Mouse (Mus musculus) liver, embryonic 13.5 days (tissue): Measurements from ENCODE around the gene Wdr91. TPM values are rescaled to one million over a fixed set of nuclear protein-coding genes. Genes with fewer than 3 reads are reported as not detected.

Source experiments
- ATAC-seq: fragments of 200-750 bp; cut with Nextera tagmentation; 2 replicates; pipeline ENCODE4 v1.8.0; 2017; ENCODE audit warnings: low read depth, mild to moderate bottlenecking, moderate number of reproducible peaks, moderate library complexity
- DNase-seq: peaks from one replicate; pipeline ENCODE4 v3.0.0; 2022
- H3K27ac ChIP-seq: fragments of 300-500 bp; sonication (generic); 2 replicates; pipeline ENCODE4 v1.5.1; 2015; ENCODE audit warnings: moderate library complexity, mild to moderate bottlenecking, inconsistent platforms
- H3K27me3 ChIP-seq: fragments of 300-500 bp; sonication (generic); 2 replicates; pipeline ENCODE4 v1.6.1; 2015; ENCODE audit warnings: mild to moderate bottlenecking, inconsistent platforms
- H3K36me3 ChIP-seq: fragments of 300-500 bp; sonication (generic); 2 replicates; pipeline ENCODE4 v1.6.1; 2015; ENCODE audit warnings: mild to moderate bottlenecking, inconsistent platforms
- H3K4me1 ChIP-seq: fragments of 300-500 bp; sonication (generic); replicated peaks from 2 replicates; pipeline ENCODE4 v1.6.1; 2015; ENCODE audit warnings: inconsistent platforms
- H3K4me2 ChIP-seq: fragments of 300-500 bp; sonication (generic); 2 replicates; pipeline ENCODE4 v1.6.1; 2015; ENCODE audit warnings: inconsistent platforms, mild to moderate bottlenecking, moderate library complexity
- H3K4me3 ChIP-seq: fragments of 300-500 bp; sonication (generic); replicated peaks from 2 replicates; pipeline ENCODE4 v1.5.1; 2015; ENCODE audit warnings: mild to moderate bottlenecking, inconsistent platforms
- H3K9ac ChIP-seq: fragments of 300-500 bp; sonication (generic); 2 replicates; pipeline ENCODE4 v1.6.1; 2015; ENCODE audit warnings: mild to moderate bottlenecking, inconsistent platforms
- H3K9me3 ChIP-seq: fragments of 300-500 bp; sonication (generic); replicated peaks from 2 replicates; pipeline ENCODE4 v1.6.1; 2016; ENCODE audit warnings: inconsistent platforms
- WGBS: fragments of 180-500 bp; shearing (Covaris S2); methylation state at CpG from one replicate; pipeline ENCODE4 v1.1.7; 2015; ENCODE audit not compliant: insufficient replicate concordance; 5-methylcytosine and 5-hydroxymethylcytosine counted together
- polyA plus RNA-seq: library from polyadenylated mRNA; unstranded; fragments of >200 nt; fragmentation: Nextera tagmentation; extraction: Ambion mirVana; gene quantifications from 2 replicates; pipeline ENCODE4 v1.2.1, GENCODE M21; 2015

Gene Wdr91
- polyA plus RNA-seq, 1 experiment from 2014 or later = 12.3 TPM

GRCm38 (mm10) chr6:34868507-34869217 lies 42.0 kb downstream of the Wdr91 start:
- peak overlapping the region; percentile 88 for H3K27ac ChIP-seq
- H3K9ac ChIP-seq = peak overlapping the region; percentile 67
- H3K9me3 ChIP-seq = no peaks in the 10 kb centered on the region

DNA sequence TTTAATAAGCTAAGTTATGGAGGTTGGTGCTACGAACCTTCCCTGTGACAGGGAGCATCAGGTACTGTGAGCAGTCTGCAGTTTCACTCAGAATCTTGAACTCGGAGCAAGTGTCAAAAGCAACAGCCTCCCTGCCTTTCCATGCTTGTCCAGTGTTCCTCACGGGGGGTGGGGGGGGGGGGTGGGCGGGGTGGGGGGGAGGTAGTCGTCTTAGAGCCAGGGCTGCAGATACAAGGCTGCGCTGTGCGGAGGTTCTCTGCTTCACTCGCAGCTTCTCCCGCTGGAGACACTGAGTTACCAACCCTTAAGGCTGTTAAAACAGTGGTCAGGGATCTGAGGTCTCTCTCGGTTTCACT lies 42.7 kb downstream of the Wdr91 start:
- peak overlapping the region; percentile 67 for H3K9ac ChIP-seq

More at GRCm38 (mm10) chr6:34868507-34869217, 42.0 kb downstream of the Wdr91 start:
- Histone ChIP-seq H3K4me2 (peak overlapping the region; percentile 54), H3K36me3 (peaks cover 18% of the 10 kb centered on the region), H3K4me3 (no peak overlapping the region), H3K27me3 (no peaks in the 10 kb centered on the region), H3K4me1 (peaks cover 87% of the 10 kb centered on the region)
- DNase-seq (no peak), ATAC-seq (peak; percentile 34)
- 47% methylated on average over 20 of the region's 20 CpGs for WGBS

DNA sequence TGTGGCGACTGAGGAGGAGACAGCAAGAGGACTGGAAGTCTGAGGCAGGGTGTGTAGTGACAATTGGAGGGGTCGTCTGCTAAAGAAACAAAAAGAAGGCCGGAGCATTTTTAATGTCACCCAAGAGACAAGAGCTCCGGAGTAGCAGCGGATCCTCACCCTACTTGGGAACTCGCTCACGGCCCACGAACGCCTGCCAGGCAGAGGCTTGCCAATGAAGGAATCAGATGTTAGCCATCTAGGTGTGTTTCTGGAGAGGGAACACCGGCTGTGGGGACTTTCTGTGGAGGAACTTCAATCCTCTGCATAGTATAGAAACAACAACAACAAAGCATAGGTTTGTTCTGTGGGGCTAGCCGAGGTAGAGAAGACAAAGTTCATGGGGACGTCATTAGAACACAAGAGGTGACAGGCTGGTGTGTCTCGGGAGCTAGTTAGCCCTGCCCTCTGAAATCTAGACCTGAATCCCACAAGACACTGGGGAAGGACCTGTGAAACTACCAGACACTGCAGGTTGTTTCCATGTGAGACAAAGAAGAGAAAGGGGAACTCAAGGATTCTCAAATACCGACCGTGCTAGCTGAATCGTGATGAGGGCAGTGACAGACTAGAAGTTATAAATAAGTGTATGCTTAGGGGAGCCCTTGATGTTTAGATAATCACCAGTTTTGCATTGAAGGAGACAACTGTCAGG lies 43.2 kb downstream of the Wdr91 start:
- Histone ChIP-seq H3K27me3 (no peaks in the 10 kb centered on the region), H3K4me2 (peak overlapping the region; percentile 54; the same call in 1 of the 2 replicates), H3K4me1 (peaks cover 87% of the 10 kb centered on the region), H3K9me3 (no peaks in the 10 kb centered on the region), H3K27ac (peak overlapping the region; percentile 88), H3K36me3 (peaks cover 6% of the 10 kb centered on the region; the same call in 1 of the 2 replicates), H3K4me3 (no peak overlapping the region), H3K9ac (no peak overlapping the region)
- no peak for ATAC-seq
- no peak for DNase-seq
- 60% methylated on average over 16 of the region's 16 CpGs for WGBS

More for the DNA sequence above, 42.7 kb downstream of the Wdr91 start:
- Histone ChIP-seq H3K27ac (peak overlapping the region; percentile 88), H3K27me3 (no peaks in the 10 kb centered on the region), H3K4me1 (peaks cover 87% of the 10 kb centered on the region), H3K36me3 (peaks cover 11% of the 10 kb centered on the region), H3K4me2 (peak overlapping the region; percentile 54), H3K4me3 (no peak overlapping the region), H3K9me3 (no peaks in the 10 kb centered on the region)
- DNase-seq (no peak), ATAC-seq (no peak)
- 53% methylated on average over 10 of the region's 10 CpGs for WGBS

DNA sequence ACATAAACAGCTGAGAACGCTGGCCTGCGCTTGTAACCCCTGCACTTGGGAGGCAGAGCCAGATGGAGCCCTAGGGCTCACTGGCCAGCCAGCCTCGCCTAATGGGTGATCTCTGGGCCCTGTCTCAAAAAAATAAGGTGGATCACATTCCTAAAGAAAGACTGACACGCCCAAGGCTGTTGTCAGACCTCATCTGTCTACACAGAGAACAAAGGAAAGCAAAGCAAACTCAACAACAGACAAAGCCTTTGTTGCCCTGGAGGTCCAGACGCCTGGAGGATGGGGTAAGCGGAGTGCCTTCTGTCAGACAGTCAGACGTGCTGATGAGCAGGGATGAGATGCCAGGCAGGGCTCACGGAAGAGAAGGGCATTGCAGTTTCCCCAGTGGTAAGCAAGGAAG lies 43.9 kb downstream of the Wdr91 start:
- Histone ChIP-seq H3K27ac (peak overlapping the region; percentile 88; the same call in 1 of the 2 replicates), H3K4me3 (no peak overlapping the region), H3K4me2 (no peak overlapping the region), H3K36me3 (no peaks in the 10 kb centered on the region), H3K4me1 (peaks cover 86% of the 10 kb centered on the region), H3K27me3 (no peaks in the 10 kb centered on the region), H3K9me3 (no peaks in the 10 kb centered on the region), H3K9ac (no peak overlapping the region)
- DNase-seq = no peak
- ATAC-seq = no peak
- 70% methylated on average over 8 of the region's 8 CpGs for WGBS

GRCm38 (mm10) chr6:34865711-34866593 lies 44.7 kb downstream of the Wdr91 start:
- peak; percentile 57 for ATAC-seq
- no peak for DNase-seq
- 0 out of 2 replicates have a peak overlapping the region, but pooled peaks have one; percentile 15 for H3K4me2 ChIP-seq
- no peak overlapping the region for H3K4me3 ChIP-seq
- peaks cover 87% of the 10 kb centered on the region for H3K4me1 ChIP-seq
- H3K9ac ChIP-seq = peak overlapping the region; percentile 47; the same call in 1 of the 2 replicates
- H3K9me3 ChIP-seq = no peaks in the 10 kb centered on the region
- 26% methylated on average over 7 of the region's 7 CpGs for WGBS
- peak overlapping the region; percentile 71 for H3K27ac ChIP-seq
- H3K36me3 ChIP-seq = no peaks in the 10 kb centered on the region
- H3K27me3 ChIP-seq = no peaks in the 10 kb centered on the region

GRCm38 (mm10) chr6:34865213-34865612 lies 45.5 kb downstream of the Wdr91 start:
- H3K4me1 ChIP-seq = peaks cover 79% of the 10 kb centered on the region

DNA sequence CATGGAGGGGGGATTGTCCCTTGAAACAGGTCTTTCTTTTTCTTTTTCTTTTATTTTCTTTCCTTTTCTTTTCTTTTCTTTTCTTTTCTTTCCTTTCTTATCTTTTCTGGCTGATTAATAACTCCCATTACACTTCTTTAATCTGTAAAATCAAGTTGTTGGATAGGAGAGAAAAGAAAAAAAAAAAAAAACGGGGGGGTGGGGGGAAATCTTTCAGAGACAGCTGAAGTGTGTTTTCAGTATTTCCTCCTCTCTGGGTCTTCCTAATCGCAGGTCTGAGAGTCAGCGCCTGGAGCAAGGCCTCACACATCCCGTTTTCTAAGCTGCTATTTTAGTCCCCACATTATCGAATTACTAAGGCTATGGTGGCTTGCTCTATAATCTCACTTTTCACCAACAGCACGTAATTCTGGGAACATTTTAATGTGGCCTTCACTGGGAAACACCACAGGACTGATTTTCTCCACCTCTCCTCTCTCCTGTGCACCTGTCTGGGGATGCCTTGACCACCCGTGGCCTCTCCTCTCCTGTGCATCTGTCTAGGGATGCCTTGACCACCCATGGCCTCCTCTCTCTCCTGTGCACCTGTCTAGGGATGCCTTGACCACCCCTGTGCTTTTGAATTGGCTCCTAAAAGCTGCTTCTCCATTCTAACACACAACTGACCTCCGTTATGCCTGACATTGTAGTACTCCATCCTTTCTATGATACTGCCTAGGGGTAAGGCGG lies 46.7 kb downstream of the Wdr91 start:
- Histone ChIP-seq H3K36me3 (no peaks in the 10 kb centered on the region), H3K9me3 (no peaks in the 10 kb centered on the region), H3K4me1 (peaks cover 67% of the 10 kb centered on the region), H3K27me3 (no peaks in the 10 kb centered on the region), H3K4me3 (no peak overlapping the region), H3K4me2 (peak overlapping the region; percentile 17; the same call in 1 of the 2 replicates), H3K9ac (no peak overlapping the region), H3K27ac (no peak overlapping the region)
- DNase-seq (no peak), ATAC-seq (no peak)
- WGBS = 42% methylated on average over 9 of the region's 9 CpGs

More at GRCm38 (mm10) chr6:34865213-34865612, 45.5 kb downstream of the Wdr91 start:
- H3K9ac ChIP-seq = peak overlapping the region; percentile 6; the same call in 1 of the 2 replicates
- 58% methylated on average over 5 of the region's 5 CpGs for WGBS
- no peak for ATAC-seq
- 0 out of 2 replicates have a peak overlapping the region, but pooled peaks have one; percentile 15 for H3K4me2 ChIP-seq
- H3K27me3 ChIP-seq = no peaks in the 10 kb centered on the region
- DNase-seq = no peak
- no peak overlapping the region for H3K4me3 ChIP-seq
- H3K27ac ChIP-seq = peak overlapping the region; percentile 71
- no peaks in the 10 kb centered on the region for H3K9me3 ChIP-seq
- no peaks in the 10 kb centered on the region for H3K36me3 ChIP-seq

- Histone ChIP-seq H3K36me3 (no peaks in the 10 kb centered on the region), H3K27me3 (no peaks in the 10 kb centered on the region), H3K4me1 (peaks cover 57% of the 10 kb centered on the region), H3K4me3 (peak within 1 kb of the TSS; percentile 46), H3K27ac (peak within 1 kb of the TSS; percentile 78), H3K9ac (peak within 1 kb of the TSS; percentile 66), H3K9me3 (no peaks in the 10 kb centered on the region), H3K4me2 (peak within 1 kb of the TSS; percentile 69)
- ATAC-seq (peak; percentile 62), DNase-seq (no peak)
- WGBS = 21% methylated on average over 11 of the region's 11 CpGs
Observed at GRCm38 (mm10) chr6:34862791-34863403, 47.8 kb downstream of the Wdr91 start, which contains the start of gene Tmem140. Tmem140 (plus strand) TSS chr6:34863146.

- Histone ChIP-seq H3K4me2 (peak overlapping the region; percentile 69), H3K36me3 (no peaks in the 10 kb centered on the region), H3K4me1 (peaks cover 52% of the 10 kb centered on the region), H3K27ac (peak overlapping the region; percentile 78), H3K4me3 (peak overlapping the region; percentile 46), H3K27me3 (no peaks in the 10 kb centered on the region), H3K9ac (peak overlapping the region; percentile 66), H3K9me3 (no peaks in the 10 kb centered on the region)
- WGBS = 71% methylated on average over 6 of the region's 6 CpGs
- no peak for DNase-seq
- ATAC-seq = no peak
Observed at GRCm38 (mm10) chr6:34862381-34862780, 48.3 kb downstream of the Wdr91 start.

DNA sequence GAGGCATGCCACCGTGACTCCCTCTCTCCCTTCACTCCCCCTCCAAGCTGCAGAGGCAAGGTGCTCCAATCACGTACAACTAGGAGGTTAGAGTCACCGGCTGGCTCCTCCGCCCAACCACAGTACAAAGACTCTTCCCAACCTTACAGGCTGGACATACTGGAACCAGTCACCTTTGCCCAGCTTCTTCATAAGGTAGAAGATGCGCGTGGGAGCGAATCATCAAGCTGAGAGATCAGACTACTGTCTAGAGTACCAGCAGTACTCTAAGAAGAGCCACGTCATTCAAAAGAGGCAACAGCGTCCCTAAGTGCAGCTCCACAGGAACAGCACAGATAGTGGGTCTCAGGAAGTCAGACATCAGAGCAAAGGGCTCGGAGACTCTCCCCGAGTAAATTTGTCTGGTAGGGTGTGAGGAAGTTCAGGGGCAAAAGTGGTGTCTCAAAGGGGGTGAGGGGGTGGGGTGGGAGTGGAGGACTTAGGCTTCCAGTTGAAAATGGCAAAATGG lies 49.1 kb downstream of the Wdr91 start:
- 62% methylated on average over 11 of the region's 11 CpGs for WGBS
- peaks cover 44% of the 10 kb centered on the region for H3K4me1 ChIP-seq
- no peak overlapping the region for H3K4me3 ChIP-seq
- no peak overlapping the region for H3K9ac ChIP-seq
- no peak overlapping the region for H3K27ac ChIP-seq
- ATAC-seq (no peak), DNase-seq (no peak)
- no peaks in the 10 kb centered on the region for H3K9me3 ChIP-seq
- H3K36me3 ChIP-seq = no peaks in the 10 kb centered on the region
- H3K4me2 ChIP-seq = peak overlapping the region; percentile 69; the same call in 1 of the 2 replicates
- H3K27me3 ChIP-seq = no peaks in the 10 kb centered on the region
